Mouse (Mus musculus): ENCODE data around the gene Necab3. TPM values are rescaled to one million over a fixed set of nuclear protein-coding genes. Genes with fewer than 3 reads are reported as not detected.

The Necab3 gene
- polyA plus RNA-seq (2012; ENCODE audit: insufficient read depth, low replicate concordance) = 0.31 TPM in 1 of 2 replicates, not detected in the other

- H3K36me3 ChIP-seq (replicated peaks; ENCODE audit: low read length) = peaks cover 57% of the 10 kb centered on the region
- peak within 1 kb of the TSS; percentile 89 for H3K4me3 ChIP-seq (replicated peaks)
- TF ChIP-seq GATA1 (IDR thresholded peaks at IDR 0.05; ENCODE audit: borderline replicate concordance, low read length) = no peak
- TF ChIP-seq FLI1 (IDR thresholded peaks at IDR 0.05; ENCODE audit: low read length) = no peak
Observed at GRCm38 (mm10) chr2:154558264-154559039, at the start of gene Necab3. Gene Necab3 (minus strand): TSS chr2:154558890.

GRCm38 (mm10) chr2:154606965-154607364 lies 48.3 kb upstream of the Necab3 start:
- TF ChIP-seq FLI1 (IDR thresholded peaks at IDR 0.05; ENCODE audit: low read length) (no peak), GATA1 (IDR thresholded peaks at IDR 0.05; ENCODE audit: borderline replicate concordance, low read length) (no peak)
- Histone ChIP-seq H3K4me3 (replicated peaks) (no peak overlapping the region), H3K36me3 (replicated peaks; ENCODE audit: low read length) (no peaks in the 10 kb centered on the region), H3K27me3 (replicated peaks) (no peaks in the 10 kb centered on the region), H3K9me3 (no peaks in the 10 kb centered on the region), H3K4me1 (peaks cover 51% of the 10 kb centered on the region)

More at GRCm38 (mm10) chr2:154558264-154559039, at the start of gene Necab3:
- Histone ChIP-seq H3K9me3 (no peaks in the 10 kb centered on the region), H3K4me1 (peaks cover 41% of the 10 kb centered on the region), H3K27me3 (replicated peaks) (peaks cover 1% of the 10 kb centered on the region)

GRCm38 (mm10) chr2:154604156-154604555 lies 45.5 kb upstream of the Necab3 start:
- peak overlapping the region; percentile 96 for H3K4me3 ChIP-seq (replicated peaks)
- H3K27me3 ChIP-seq (replicated peaks) = no peaks in the 10 kb centered on the region
- no peak for TF ChIP-seq FLI1 (IDR thresholded peaks at IDR 0.05; ENCODE audit: low read length)
- no peak for TF ChIP-seq GATA1 (IDR thresholded peaks at IDR 0.05; ENCODE audit: borderline replicate concordance, low read length)
- H3K4me1 ChIP-seq = peaks cover 49% of the 10 kb centered on the region
- no peaks in the 10 kb centered on the region for H3K9me3 ChIP-seq
- H3K36me3 ChIP-seq (replicated peaks; ENCODE audit: low read length) = peaks cover 20% of the 10 kb centered on the region

GRCm38 (mm10) chr2:154603638-154604153 lies 45.0 kb upstream of the Necab3 start, which contains the start of gene Pxmp4:
Gene Pxmp4 (minus strand): TSS chr2:154603708.
- no peaks in the 10 kb centered on the region for H3K27me3 ChIP-seq (replicated peaks)
- H3K4me3 ChIP-seq (replicated peaks) = peak within 1 kb of the TSS; percentile 96
- no peak for TF ChIP-seq FLI1 (IDR thresholded peaks at IDR 0.05; ENCODE audit: low read length)
- no peak for TF ChIP-seq GATA1 (IDR thresholded peaks at IDR 0.05; ENCODE audit: borderline replicate concordance, low read length)
- H3K36me3 ChIP-seq (replicated peaks; ENCODE audit: low read length) = peaks cover 23% of the 10 kb centered on the region
- no peaks in the 10 kb centered on the region for H3K9me3 ChIP-seq
- peaks cover 52% of the 10 kb centered on the region for H3K4me1 ChIP-seq

GRCm38 (mm10) chr2:154603007-154603637 lies 44.4 kb upstream of the Necab3 start:
- Histone ChIP-seq H3K4me1 (peaks cover 57% of the 10 kb centered on the region), H3K36me3 (replicated peaks; ENCODE audit: low read length) (peaks cover 28% of the 10 kb centered on the region)
- no peak for TF ChIP-seq FLI1 (IDR thresholded peaks at IDR 0.05; ENCODE audit: low read length)

GRCm38 (mm10) chr2:154601324-154601723 lies 42.6 kb upstream of the Necab3 start:
- Histone ChIP-seq H3K27me3 (replicated peaks) (no peaks in the 10 kb centered on the region), H3K36me3 (replicated peaks; ENCODE audit: low read length) (peaks cover 43% of the 10 kb centered on the region), H3K4me3 (replicated peaks) (no peak overlapping the region), H3K4me1 (peaks cover 75% of the 10 kb centered on the region), H3K9me3 (no peaks in the 10 kb centered on the region)
- TF ChIP-seq GATA1 (IDR thresholded peaks at IDR 0.05; ENCODE audit: borderline replicate concordance, low read length) (no peak), FLI1 (IDR thresholded peaks at IDR 0.05; ENCODE audit: low read length) (no peak)

More at GRCm38 (mm10) chr2:154603007-154603637, 44.4 kb upstream of the Necab3 start:
- Histone ChIP-seq H3K9me3 (no peaks in the 10 kb centered on the region), H3K4me3 (replicated peaks) (peak overlapping the region; percentile 96), H3K27me3 (replicated peaks) (no peaks in the 10 kb centered on the region)

- peaks cover 51% of the 10 kb centered on the region for H3K36me3 ChIP-seq (replicated peaks; ENCODE audit: low read length)
- no peaks in the 10 kb centered on the region for H3K9me3 ChIP-seq
- H3K27me3 ChIP-seq (replicated peaks) = no peaks in the 10 kb centered on the region
- TF ChIP-seq GATA1 (IDR thresholded peaks at IDR 0.05; ENCODE audit: borderline replicate concordance, low read length) (no peak), FLI1 (IDR thresholded peaks at IDR 0.05; ENCODE audit: low read length) (no peak)
- no peak overlapping the region for H3K4me3 ChIP-seq (replicated peaks)
- peaks cover 79% of the 10 kb centered on the region for H3K4me1 ChIP-seq
Observed at GRCm38 (mm10) chr2:154600586-154600985, 41.9 kb upstream of the Necab3 start.

- peaks cover 62% of the 10 kb centered on the region for H3K4me1 ChIP-seq
- no peak overlapping the region for H3K4me3 ChIP-seq (replicated peaks)
- no peaks in the 10 kb centered on the region for H3K27me3 ChIP-seq (replicated peaks)
- peaks cover 82% of the 10 kb centered on the region for H3K36me3 ChIP-seq (replicated peaks; ENCODE audit: low read length)
- peaks cover 3% of the 10 kb centered on the region for H3K9me3 ChIP-seq
- TF ChIP-seq GATA1 (IDR thresholded peaks at IDR 0.05; ENCODE audit: borderline replicate concordance, low read length) = no peak
- no peak for TF ChIP-seq FLI1 (IDR thresholded peaks at IDR 0.05; ENCODE audit: low read length)
Observed at GRCm38 (mm10) chr2:154597399-154597798, 38.7 kb upstream of the Necab3 start.

- Histone ChIP-seq H3K4me1 (peaks cover 50% of the 10 kb centered on the region), H3K27me3 (replicated peaks) (no peaks in the 10 kb centered on the region), H3K4me3 (replicated peaks) (peak overlapping the region; percentile 64), H3K9me3 (peaks cover 3% of the 10 kb centered on the region), H3K36me3 (replicated peaks; ENCODE audit: low read length) (peaks cover 90% of the 10 kb centered on the region)
- no peak for TF ChIP-seq GATA1 (IDR thresholded peaks at IDR 0.05; ENCODE audit: borderline replicate concordance, low read length)
- no peak for TF ChIP-seq FLI1 (IDR thresholded peaks at IDR 0.05; ENCODE audit: low read length)
Observed at GRCm38 (mm10) chr2:154595775-154596174, 37.1 kb upstream of the Necab3 start.

GRCm38 (mm10) chr2:154593025-154593424 lies 34.3 kb upstream of the Necab3 start:
- H3K9me3 ChIP-seq = peaks cover 3% of the 10 kb centered on the region
- H3K36me3 ChIP-seq (replicated peaks; ENCODE audit: low read length) = peaks cover 95% of the 10 kb centered on the region
- no peak overlapping the region for H3K4me3 ChIP-seq (replicated peaks)
- H3K4me1 ChIP-seq = peaks cover 26% of the 10 kb centered on the region
- TF ChIP-seq FLI1 (IDR thresholded peaks at IDR 0.05; ENCODE audit: low read length) (no peak), GATA1 (IDR thresholded peaks at IDR 0.05; ENCODE audit: borderline replicate concordance, low read length) (no peak)
- no peaks in the 10 kb centered on the region for H3K27me3 ChIP-seq (replicated peaks)
